ENCODE assay signal across 23 mouse cellular contexts in genomic region chr14:31110613-31111012, GRCm38 (mm10). TPM values are rescaled to one million over a fixed set of nuclear protein-coding genes. Genes with fewer than 3 reads are reported as not detected.
DNase-seq lines count a peak whose midpoint lies in the region; ATAC-seq and TF ChIP-seq lines count a peak whose summit lies in the region.
"Had no signal": no experiment of that assay in that cellular context is flagged by ENCODE, and none has a peak within 500 bp of the region (broad histone marks: within the 10 kb centered on the region; RNA-seq: fewer than 3 reads in every experiment).

No protein-coding gene starts in this region.

- WGBS in liver, embryonic 13.5 days (ENCODE audit: insufficient replicate concordance), result 21% methylated on average over 3 of the region's 3 CpGs
- 75% methylated on average over 3 of the region's 3 CpGs for WGBS in kidney, adult 2 months

- ATAC-seq in erythroblast, adult 5-6 weeks (replicated peaks; ENCODE audit: low FRiP score, poor library complexity, severe bottlenecking), result peak; percentile 95
- peak; percentile 96 for ATAC-seq in liver, embryonic 13.5 days (ENCODE audit: low read depth)
- ATAC-seq in megakaryocyte-erythroid progenitor cell, adult 5-6 weeks (replicated peaks; ENCODE audit: low FRiP score, low TSS enrichment, poor library complexity, severe bottlenecking), result peak; percentile 96
- no peak for ATAC-seq in frontal cortex, adult (ENCODE audit: low TSS enrichment)
- ATAC-seq: hindbrain, embryonic 16.5 days; intestine, embryonic 15.5 days had no signal

- H3K27me3 ChIP-seq in liver, embryonic 13.5 days, result no peaks in the 10 kb centered on the region
- no peaks in the 10 kb centered on the region for H3K27me3 ChIP-seq in kidney, adult 2 months (replicated peaks; ENCODE audit: control insufficient read depth, insufficient read depth, low read length)
- H3K27me3 ChIP-seq: CH12.LX; forebrain, embryonic 12.5 days; intestine, embryonic 15.5 days; limb, embryonic 12.5 days; lung, embryonic 15.5 days had no signal

- TF ChIP-seq CTCF in kidney, adult 2 months (conservative IDR thresholded peaks at IDR 0.05; ENCODE audit: insufficient read depth, insufficient read length, low read depth, low read length), result no peak

- no peaks in the 10 kb centered on the region for H3K9me3 ChIP-seq in liver, embryonic 13.5 days (replicated peaks)
- H3K9me3 ChIP-seq: forebrain, embryonic 12.5 days; intestine, embryonic 15.5 days; limb, embryonic 12.5 days; lung, embryonic 15.5 days; midbrain, embryonic 10.5 days had no signal

- TF ChIP-seq POLR2A in kidney, adult 2 months (IDR thresholded peaks at IDR 0.05; ENCODE audit: low read depth, low read length), result no peak

- 0 out of 2 replicates have a peak overlapping the region, but pooled peaks have one; percentile 4 for H3K4me2 ChIP-seq in liver, embryonic 13.5 days
- H3K4me2 ChIP-seq: forebrain, embryonic 12.5 days; intestine, embryonic 15.5 days; limb, embryonic 12.5 days; lung, embryonic 15.5 days had no signal

- peak overlapping the region; percentile 17; the same call in 1 of the 2 replicates for H3K9ac ChIP-seq in liver, embryonic 13.5 days
- H3K9ac ChIP-seq: forebrain, embryonic 12.5 days; intestine, embryonic 15.5 days; limb, embryonic 12.5 days; lung, embryonic 15.5 days had no signal

- peak overlapping the region; percentile 50 for H3K27ac ChIP-seq in liver, embryonic 13.5 days
- no peak overlapping the region for H3K27ac ChIP-seq in kidney, adult 2 months (ENCODE audit: insufficient read depth, low read depth, low read length)
- H3K27ac ChIP-seq: forebrain, embryonic 12.5 days; gastrocnemius, adult 2 months; intestine, embryonic 15.5 days; limb, embryonic 12.5 days; lung, embryonic 15.5 days; midbrain, embryonic 10.5 days had no signal

- DNase-seq in MEL-GATA-1-ER (ENCODE audit: extremely low read depth, low read depth), result peak; percentile 69
- peak; percentile 69 for DNase-seq in liver, embryonic 13.5 days
- no peak for DNase-seq in spleen, adult 12 weeks (ENCODE audit: low spot score)
- DNase-seq in kidney, adult 2 months, result no peak
- DNase-seq: adrenal gland, postnatal 10 days; B cell, adult 2 months; cerebellum, adult 9-11 months; gastrocnemius, adult 2 months; kidney, postnatal 36 days; layer of hippocampus, postnatal 36 days; lung, postnatal 4 days; right cerebral cortex, adult 18-20 months had no signal

- H3K36me3 ChIP-seq in liver, embryonic 13.5 days, result peaks cover 90% of the 10 kb centered on the region
- peaks cover 17% of the 10 kb centered on the region for H3K36me3 ChIP-seq in kidney, adult 2 months (ENCODE audit: control insufficient read depth, insufficient read depth, low read length)

- H3K4me1 ChIP-seq in liver, embryonic 13.5 days (replicated peaks), result peaks cover 46% of the 10 kb centered on the region
- peaks cover 15% of the 10 kb centered on the region; the same call in 1 of the 2 replicates for H3K4me1 ChIP-seq in kidney, adult 2 months (ENCODE audit: control insufficient read depth, insufficient read depth, low read length)
- H3K4me1 ChIP-seq: forebrain, embryonic 12.5 days; intestine, embryonic 15.5 days; limb, embryonic 12.5 days; lung, embryonic 15.5 days; midbrain, embryonic 10.5 days had no signal

- no peak overlapping the region for H3K4me3 ChIP-seq in liver, embryonic 13.5 days (replicated peaks)
- H3K4me3 ChIP-seq in kidney, adult 2 months (ENCODE audit: insufficient read depth, low read depth, low read length), result no peak overlapping the region
- H3K4me3 ChIP-seq: forebrain, embryonic 12.5 days; gastrocnemius, adult 2 months; intestine, embryonic 15.5 days; limb, embryonic 12.5 days; lung, embryonic 15.5 days; midbrain, embryonic 10.5 days had no signal

RNA-seq across cellular contexts. Expression of gene Smim4, which starts 18.1 kb away (rescaled TPM):
- 22.8 and 30.9 TPM in 2 replicates for total RNA-seq in erythroblast, adult 5-6 weeks (2015; ENCODE audit: low replicate concordance)
- total RNA-seq in erythroblast, adult 5-6 weeks (2017; ENCODE audit: low replicate concordance), result 14.7 and 16.2 TPM in 2 replicates
- polyA plus RNA-seq in liver, embryonic 13.5 days (2015; fragmentation: Nextera tagmentation; extraction: Ambion mirVana), result 81.6 and 90.8 TPM in 2 replicates
- 161 and 205 TPM in 2 replicates for total RNA-seq in megakaryocyte-erythroid progenitor cell, adult 5-6 weeks (2014; fragmentation: Nextera tagmentation)
- total RNA-seq in megakaryocyte-erythroid progenitor cell, adult 5-6 weeks (2017), result 56.2 and 61.8 TPM in 2 replicates
- polyA plus RNA-seq in kidney, adult 2 months (2012; rRNA removed), result 128 and 158 TPM in 2 replicates

RNA-seq across cellular contexts. Expression of gene Nt5dc2, which starts 20.2 kb away (rescaled TPM):
- 12.3 and 18.4 TPM in 2 replicates for total RNA-seq in erythroblast, adult 5-6 weeks (2015; ENCODE audit: low replicate concordance)
- total RNA-seq in erythroblast, adult 5-6 weeks (2017; ENCODE audit: low replicate concordance), result 5.0 and 30.4 TPM in 2 replicates
- 174 and 196 TPM in 2 replicates for polyA plus RNA-seq in liver, embryonic 13.5 days (2015; fragmentation: Nextera tagmentation; extraction: Ambion mirVana)
- 82.3 and 91.5 TPM in 2 replicates for total RNA-seq in megakaryocyte-erythroid progenitor cell, adult 5-6 weeks (2014; fragmentation: Nextera tagmentation)
- 49.2 and 87.0 TPM in 2 replicates for total RNA-seq in megakaryocyte-erythroid progenitor cell, adult 5-6 weeks (2017)
- polyA plus RNA-seq in kidney, adult 2 months (2012; rRNA removed), result 56.2 and 62.4 TPM in 2 replicates

RNA-seq across cellular contexts. Expression of gene Stab1, which starts 57.8 kb away (rescaled TPM):
- total RNA-seq in erythroblast, adult 5-6 weeks (2015; ENCODE audit: low replicate concordance), result not detected in 2 replicates
- 0.70 TPM in 1 of 2 replicates, not detected in the other for total RNA-seq in erythroblast, adult 5-6 weeks (2017; ENCODE audit: low replicate concordance)
- 18.5 and 19.2 TPM in 2 replicates for polyA plus RNA-seq in liver, embryonic 13.5 days (2015; fragmentation: Nextera tagmentation; extraction: Ambion mirVana)
- 0.20 and 0.37 TPM in 2 replicates for total RNA-seq in megakaryocyte-erythroid progenitor cell, adult 5-6 weeks (2014; fragmentation: Nextera tagmentation)
- not detected in 2 replicates for total RNA-seq in megakaryocyte-erythroid progenitor cell, adult 5-6 weeks (2017)
- 41.5 and 46.8 TPM in 2 replicates for polyA plus RNA-seq in kidney, adult 2 months (2012; rRNA removed)
- total RNA-seq: hematopoietic stem cell, adult 5-6 weeks had no signal

Comparison
In these comparisons a context has a peak if more than half of its experiments do, and no peak if none do; other contexts are left out.
1. DNase-seq: peak in MEL-GATA-1-ER (single experiment) and liver, embryonic 13.5 days (single experiment); none in spleen, adult 12 weeks (single experiment) and kidney, adult 2 months (single experiment).